Mouse (Mus musculus) Patski (cell line): ENCODE results near the gene Olfr653. TPM values are rescaled to one million over a fixed set of nuclear protein-coding genes. Genes with fewer than 3 reads are reported as not detected.

ENCODE experiments used
- ATAC-seq: fragments of 100-300 bp; one replicate; pipeline ENCODE4 v1.8.0; 2021
- CTCF ChIA-PET: fragments of 350-600 bp; sonication (Branson Sonifier 250); formaldehyde crosslinking; loops from one replicate; lab custom pipeline; 2022; ENCODE audit warnings: inconsistent platforms; lab: Charles Lee
- POLR2A ChIA-PET: fragments of 350-600 bp; sonication (Branson Sonifier 250); formaldehyde crosslinking; loops from one replicate; lab custom pipeline; 2022; ENCODE audit warnings: antibody characterized with exemption, inconsistent platforms; lab: Charles Lee
- DNase-seq: peaks from one replicate; pipeline ENCODE4 v3.0.0-alpha.2; 2011; ENCODE audit warnings: low read depth, low spot score
- H3K27me3 ChIP-seq: fragments of 371-371 bp; one replicate; pipeline ENCODE4 v1.5.1; 2021
- CTCF ChIP-seq: fragments of 100-300 bp; IDR thresholded peaks from one replicate; pipeline ENCODE4 v1.5.1; 2021
- in situ Hi-C: fragments of 300-500 bp; cut with MboI; formaldehyde crosslinking; loops from 3 replicates; pipeline ENCODE4 v1.11.1; 2018; ENCODE audit warnings: low pct_unique_long_range_greater_than_20kb, mixed read lengths
- polyA plus RNA-seq: library from polyadenylated mRNA; unstranded; gene quantifications from one replicate; pipeline ENCODE4 v1.2.3, GENCODE M21; 2021

The Olfr653 gene
- polyA plus RNA-seq, 1 experiment from 2014 or later: not detected

DNA sequence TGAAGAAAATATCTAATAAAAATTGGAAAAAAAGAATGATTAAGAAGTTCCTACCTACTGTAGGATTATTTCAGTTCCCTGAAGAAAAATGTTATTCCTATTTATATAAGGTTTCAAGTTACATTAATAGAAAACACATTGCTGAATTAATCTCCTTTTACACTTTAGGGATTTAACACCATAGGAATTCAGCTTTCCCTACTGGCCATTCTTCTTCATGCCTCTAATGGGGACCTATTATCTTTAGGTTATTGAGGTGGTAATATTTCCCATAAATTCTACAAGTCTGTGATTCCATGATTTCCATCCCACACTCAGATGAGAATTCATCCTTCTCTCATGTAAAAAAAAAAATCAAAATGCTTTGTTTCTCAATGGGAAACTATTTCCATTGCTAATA, 47.4 kb downstream of the Olfr653 start, which contains the start of gene Olfr657:
TSS of gene Olfr657 (plus strand) at position 301 of the 400 bp plus-strand sequence.
- DNase-seq: no peak
- no peaks in the 10 kb centered on the region for H3K27me3 ChIP-seq
- ChIA-PET CTCF (no interaction called here), POLR2A (no interaction called here)
- no peak for TF ChIP-seq CTCF
- in situ Hi-C loops: no loop called here
- ATAC-seq: no peak

Other genes starting within 250 kb of the Olfr653 start
- 1.4 TPM for gene Trim34b, start 247.8 kb upstream of the Olfr653 start, polyA plus RNA-seq
- gene Trim12c, start 224.0 kb upstream of the Olfr653 start, polyA plus RNA-seq: 12.2 TPM
- gene Trim30b, start 207.4 kb upstream of the Olfr653 start, polyA plus RNA-seq: not detected
- gene Trim30c, start 176.5 kb upstream of the Olfr653 start, polyA plus RNA-seq: not detected
- gene Trim30a, start 112.1 kb upstream of the Olfr653 start, polyA plus RNA-seq: 0.67 TPM
- gene Trim30d, start 69.5 kb upstream of the Olfr653 start, polyA plus RNA-seq: not detected
- gene Olfr651, start 27.2 kb upstream of the Olfr653 start, polyA plus RNA-seq: not detected
- gene Olfr652, start 16.4 kb upstream of the Olfr653 start, polyA plus RNA-seq: not detected
- gene Olfr654, start 9.7 kb downstream of the Olfr653 start, polyA plus RNA-seq: not detected
- gene Olfr655, start 24.5 kb downstream of the Olfr653 start, polyA plus RNA-seq: 0.19 TPM
- not detected for gene Olfr656, start 36.6 kb downstream of the Olfr653 start, polyA plus RNA-seq
- gene Olfr657, start 47.5 kb downstream of the Olfr653 start, polyA plus RNA-seq: not detected
- not detected for gene Olfr658, start 70.0 kb downstream of the Olfr653 start, polyA plus RNA-seq
- not detected for gene Olfr659, start 89.4 kb downstream of the Olfr653 start, polyA plus RNA-seq
- gene Olfr661, start 109.2 kb downstream of the Olfr653 start, polyA plus RNA-seq: not detected
- not detected for gene Usp17le, start 200.2 kb downstream of the Olfr653 start, polyA plus RNA-seq